Mouse (Mus musculus) midbrain, embryonic 15.5 days (tissue): Measurements from ENCODE around the gene Tm4sf5. TPM values are rescaled to one million over a fixed set of nuclear protein-coding genes. Genes with fewer than 3 reads are reported as not detected.

ENCODE experiments used
- ATAC-seq: fragments of 200-750 bp; cut with Nextera tagmentation; replicated peaks from 2 replicates; pipeline ENCODE4 v1.8.0; 2017; ENCODE audit warnings: moderate TSS enrichment
- H3K27ac ChIP-seq: fragments of 300-500 bp; sonication (generic); 2 replicates; pipeline ENCODE4 v1.5.1; 2015; ENCODE audit warnings: mild to moderate bottlenecking, inconsistent platforms
- H3K27me3 ChIP-seq: fragments of 300-500 bp; sonication (generic); replicated peaks from 2 replicates; pipeline ENCODE4 v1.6.1; 2015; ENCODE audit warnings: inconsistent platforms
- H3K36me3 ChIP-seq: fragments of 300-500 bp; sonication (generic); replicated peaks from 2 replicates; pipeline ENCODE4 v1.6.1; 2015; ENCODE audit warnings: inconsistent platforms
- H3K4me1 ChIP-seq: fragments of 300-500 bp; sonication (generic); 2 replicates; pipeline ENCODE4 v1.6.1; 2015; ENCODE audit warnings: inconsistent platforms
- H3K4me2 ChIP-seq: fragments of 300-500 bp; sonication (generic); 2 replicates; pipeline ENCODE4 v1.6.1; 2015; ENCODE audit warnings: inconsistent platforms, mild to moderate bottlenecking, moderate library complexity
- H3K4me3 ChIP-seq: fragments of 300-500 bp; sonication (generic); 2 replicates; pipeline ENCODE4 v1.5.1; 2015; ENCODE audit warnings: mild to moderate bottlenecking, inconsistent platforms
- H3K9ac ChIP-seq: fragments of 300-500 bp; sonication (generic); 2 replicates; pipeline ENCODE4 v1.6.1; 2015; ENCODE audit warnings: mild to moderate bottlenecking, inconsistent platforms
- H3K9me3 ChIP-seq: fragments of 300-500 bp; sonication (generic); 2 replicates; pipeline ENCODE4 v1.6.1; 2016; ENCODE audit warnings: inconsistent platforms
- WGBS: fragments of 180-500 bp; shearing (Covaris S2); methylation state at CpG from one replicate; pipeline ENCODE4 v1.1.7; 2015; ENCODE audit warnings: mixed read lengths; 5-methylcytosine and 5-hydroxymethylcytosine counted together
- polyA plus RNA-seq: library from polyadenylated mRNA; unstranded; fragments of >200 nt; fragmentation: Nextera tagmentation; extraction: Ambion mirVana; gene quantifications from 2 replicates; pipeline ENCODE4 v1.2.1, GENCODE M21; 2015

Tm4sf5 gene
- polyA plus RNA-seq, 1 experiment from 2014 or later: 3.8 TPM

GRCm38 (mm10) chr11:70485498-70485897 is 19.5 kb upstream of the Tm4sf5 start:
- no peak overlapping the region for H3K4me3 ChIP-seq

GRCm38 (mm10) chr11:70487816-70488215 is 17.2 kb upstream of the Tm4sf5 start:
- Histone ChIP-seq H3K9me3 (no peaks in the 10 kb centered on the region), H3K27ac (no peak overlapping the region), H3K4me3 (no peak overlapping the region), H3K27me3 (no peaks in the 10 kb centered on the region), H3K36me3 (no peaks in the 10 kb centered on the region), H3K9ac (no peak overlapping the region), H3K4me2 (no peak overlapping the region), H3K4me1 (no peaks in the 10 kb centered on the region)
- 53% methylated on average over 4 of the region's 4 CpGs for WGBS
- ATAC-seq: no peak

More at GRCm38 (mm10) chr11:70485498-70485897, 19.5 kb upstream of the Tm4sf5 start:
- no peak overlapping the region for H3K9ac ChIP-seq
- no peak for ATAC-seq
- no peaks in the 10 kb centered on the region for H3K36me3 ChIP-seq
- H3K27me3 ChIP-seq: no peaks in the 10 kb centered on the region
- no peaks in the 10 kb centered on the region for H3K9me3 ChIP-seq
- no peak overlapping the region for H3K4me2 ChIP-seq
- H3K4me1 ChIP-seq: no peaks in the 10 kb centered on the region
- WGBS: 49% methylated on average over 2 of the region's 2 CpGs
- no peak overlapping the region for H3K27ac ChIP-seq

GRCm38 (mm10) chr11:70489138-70489537 is 15.9 kb upstream of the Tm4sf5 start:
- H3K36me3 ChIP-seq: no peaks in the 10 kb centered on the region
- WGBS: 90% methylated on average over 3 of the region's 3 CpGs
- no peak for ATAC-seq
- no peak overlapping the region for H3K4me2 ChIP-seq
- H3K9me3 ChIP-seq: no peaks in the 10 kb centered on the region
- H3K27me3 ChIP-seq: no peaks in the 10 kb centered on the region
- H3K27ac ChIP-seq: no peak overlapping the region
- no peak overlapping the region for H3K4me3 ChIP-seq
- no peaks in the 10 kb centered on the region for H3K4me1 ChIP-seq
- H3K9ac ChIP-seq: no peak overlapping the region

DNA sequence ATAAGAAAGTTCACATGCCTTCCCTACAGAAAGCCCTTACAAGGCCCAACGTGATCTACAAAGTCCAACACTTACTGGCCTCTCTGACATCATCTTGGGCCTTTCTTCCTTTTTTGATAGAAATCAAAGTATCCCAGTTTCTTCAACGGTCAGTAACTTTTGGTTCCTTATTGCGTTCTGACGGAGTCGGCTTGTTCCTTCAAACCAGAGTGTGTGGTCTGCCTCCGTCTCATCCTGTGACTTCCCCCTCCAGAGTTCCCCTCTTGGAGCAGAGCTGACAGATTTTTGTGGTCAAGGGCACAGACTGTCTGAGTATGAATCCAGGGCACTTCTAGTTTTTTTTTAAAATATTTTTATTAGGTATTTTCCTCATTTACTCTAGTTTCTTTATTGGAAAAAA is 15.4 kb upstream of the Tm4sf5 start:
- H3K4me2 ChIP-seq: no peak overlapping the region
- H3K36me3 ChIP-seq: no peaks in the 10 kb centered on the region
- 84% methylated on average over 6 of the region's 6 CpGs for WGBS
- no peak for ATAC-seq
- H3K27me3 ChIP-seq: no peaks in the 10 kb centered on the region
- H3K4me3 ChIP-seq: no peak overlapping the region
- no peaks in the 10 kb centered on the region for H3K4me1 ChIP-seq
- H3K9ac ChIP-seq: no peak overlapping the region
- H3K9me3 ChIP-seq: no peaks in the 10 kb centered on the region
- H3K27ac ChIP-seq: no peak overlapping the region

GRCm38 (mm10) chr11:70499566-70500475 is 5.2 kb upstream of the Tm4sf5 start:
- H3K9ac ChIP-seq: no peak overlapping the region
- 62% methylated on average over 14 of the region's 14 CpGs for WGBS
- H3K27me3 ChIP-seq: no peaks in the 10 kb centered on the region

DNA sequence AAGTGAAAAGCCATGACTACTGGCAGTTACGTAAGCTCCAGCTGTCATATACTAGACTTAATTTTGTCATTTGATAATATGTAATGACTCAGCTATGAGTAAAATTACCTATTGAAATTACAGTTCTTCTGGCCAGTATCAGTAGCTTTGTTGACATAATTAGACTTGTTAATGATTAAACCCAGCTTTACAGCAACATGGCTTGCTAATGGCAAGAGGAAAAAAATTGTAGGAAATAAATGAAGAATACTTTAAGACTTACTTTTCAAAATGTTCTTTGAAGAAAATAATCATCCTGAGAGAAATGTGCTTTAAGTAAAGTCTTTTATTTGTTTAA is 4.6 kb upstream of the Tm4sf5 start:
- Histone ChIP-seq H3K27me3 (no peaks in the 10 kb centered on the region), H3K9ac (no peak overlapping the region), H3K4me3 (no peak overlapping the region), H3K27ac (no peak overlapping the region), H3K9me3 (no peaks in the 10 kb centered on the region), H3K4me2 (no peak overlapping the region), H3K4me1 (no peaks in the 10 kb centered on the region), H3K36me3 (no peaks in the 10 kb centered on the region)
- 96% methylated on average over 1 of the region's 1 CpGs for WGBS
- ATAC-seq: no peak

More at GRCm38 (mm10) chr11:70499566-70500475, 5.2 kb upstream of the Tm4sf5 start:
- no peaks in the 10 kb centered on the region for H3K36me3 ChIP-seq
- no peaks in the 10 kb centered on the region for H3K4me1 ChIP-seq
- no peak for ATAC-seq
- no peak overlapping the region for H3K27ac ChIP-seq
- no peak overlapping the region for H3K4me3 ChIP-seq
- no peaks in the 10 kb centered on the region for H3K9me3 ChIP-seq
- H3K4me2 ChIP-seq: no peak overlapping the region

GRCm38 (mm10) chr11:70502018-70502417 is 3.0 kb upstream of the Tm4sf5 start:
- Histone ChIP-seq H3K9ac (no peak overlapping the region), H3K4me1 (no peaks in the 10 kb centered on the region), H3K36me3 (no peaks in the 10 kb centered on the region), H3K27ac (no peak overlapping the region), H3K27me3 (no peaks in the 10 kb centered on the region), H3K9me3 (no peaks in the 10 kb centered on the region), H3K4me3 (no peak overlapping the region), H3K4me2 (no peak overlapping the region)
- no peak for ATAC-seq
- 75% methylated on average over 3 of the region's 3 CpGs for WGBS

GRCm38 (mm10) chr11:70506385-70506784 is 1.3 kb downstream of the Tm4sf5 start:
- H3K9me3 ChIP-seq: no peaks in the 10 kb centered on the region
- no peak overlapping the region for H3K27ac ChIP-seq
- H3K36me3 ChIP-seq: no peaks in the 10 kb centered on the region
- no peak overlapping the region for H3K4me3 ChIP-seq
- H3K4me1 ChIP-seq: peaks cover 9% of the 10 kb centered on the region
- whole genome bisulfite sequencing: 29% methylated on average over 4 of the region's 4 CpGs
- H3K4me2 ChIP-seq: no peak overlapping the region
- H3K9ac ChIP-seq: no peak overlapping the region
- H3K27me3 ChIP-seq: no peaks in the 10 kb centered on the region
- ATAC-seq: no peak

DNA sequence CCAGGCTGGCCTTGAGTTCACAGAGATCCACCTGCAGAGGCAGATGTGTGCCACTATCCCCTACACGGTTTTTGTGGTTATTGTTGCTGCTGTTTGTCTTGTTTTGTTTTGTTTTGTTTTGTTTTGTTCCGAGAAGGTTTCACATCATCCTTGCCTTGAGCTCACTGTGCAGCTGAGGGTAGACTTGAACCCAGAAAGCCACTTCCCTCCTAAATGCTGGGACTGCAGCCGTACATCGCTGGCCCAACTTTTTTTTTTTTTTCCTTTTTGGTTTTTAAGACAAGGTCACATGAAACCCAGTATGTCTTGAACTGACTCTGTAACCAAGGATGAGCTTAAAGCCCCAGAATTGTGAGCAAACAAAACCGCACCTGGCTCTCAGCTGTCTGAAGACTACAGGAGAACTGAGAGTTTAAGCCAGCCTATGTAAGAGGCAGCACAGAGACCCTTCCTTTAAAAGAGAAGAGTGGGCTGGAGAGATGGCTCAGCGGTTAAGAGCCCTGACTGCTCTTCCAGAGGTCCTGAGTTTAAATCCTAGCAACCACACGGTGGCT is 2.0 kb downstream of the Tm4sf5 start:
- peaks cover 9% of the 10 kb centered on the region for H3K4me1 ChIP-seq
- 74% methylated on average over 7 of the region's 7 CpGs for WGBS
- H3K27me3 ChIP-seq: no peaks in the 10 kb centered on the region
- ATAC-seq: no peak
- no peak overlapping the region for H3K9ac ChIP-seq
- no peak overlapping the region for H3K27ac ChIP-seq
- no peaks in the 10 kb centered on the region for H3K9me3 ChIP-seq
- no peak overlapping the region for H3K4me3 ChIP-seq
- H3K36me3 ChIP-seq: no peaks in the 10 kb centered on the region
- H3K4me2 ChIP-seq: no peak overlapping the region

GRCm38 (mm10) chr11:70509753-70510564 is 4.9 kb downstream of the Tm4sf5 start:
- Histone ChIP-seq H3K36me3 (no peaks in the 10 kb centered on the region), H3K9me3 (no peaks in the 10 kb centered on the region), H3K4me3 (peak overlapping the region; percentile 27), H3K27me3 (no peaks in the 10 kb centered on the region), H3K4me2 (peak overlapping the region; percentile 49), H3K4me1 (peaks cover 9% of the 10 kb centered on the region), H3K27ac (no peak overlapping the region), H3K9ac (no peak overlapping the region)
- WGBS: 8% methylated on average over 19 of the region's 19 CpGs
- ATAC-seq: peak; percentile 76

GRCm38 (mm10) chr11:70511242-70511641 is 6.2 kb downstream of the Tm4sf5 start:
- ATAC-seq: no peak
- H3K9me3 ChIP-seq: no peaks in the 10 kb centered on the region
- WGBS: 75% methylated on average over 2 of the region's 2 CpGs

DNA sequence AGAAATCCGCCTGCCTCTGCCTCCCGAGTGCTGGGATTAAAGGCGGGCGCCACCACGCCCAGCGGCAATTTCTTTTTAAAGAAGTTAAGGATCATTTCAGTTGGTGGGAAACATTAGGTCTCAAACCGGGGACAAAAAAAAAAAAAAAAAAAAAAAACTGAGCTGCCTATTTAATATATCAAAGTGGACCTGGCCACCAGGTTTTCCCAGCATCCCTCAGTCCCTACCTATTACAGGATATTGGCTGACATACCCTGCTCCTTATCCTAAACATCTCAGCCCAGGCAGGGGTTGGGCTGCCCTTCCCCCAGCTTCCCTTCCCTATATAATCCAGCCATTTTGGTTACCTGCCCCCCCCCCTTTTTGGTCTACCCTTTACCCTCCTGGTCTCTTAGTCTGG is 6.8 kb downstream of the Tm4sf5 start:
- WGBS: 87% methylated on average over 7 of the region's 7 CpGs
- no peak for ATAC-seq
- H3K9me3 ChIP-seq: no peaks in the 10 kb centered on the region
- no peak overlapping the region for H3K27ac ChIP-seq
- peaks cover 9% of the 10 kb centered on the region for H3K4me1 ChIP-seq
- no peaks in the 10 kb centered on the region for H3K36me3 ChIP-seq
- no peak overlapping the region for H3K9ac ChIP-seq
- H3K27me3 ChIP-seq: no peaks in the 10 kb centered on the region
- no peak overlapping the region for H3K4me2 ChIP-seq
- H3K4me3 ChIP-seq: no peak overlapping the region

More at GRCm38 (mm10) chr11:70511242-70511641, 6.2 kb downstream of the Tm4sf5 start:
- H3K4me2 ChIP-seq: no peak overlapping the region
- H3K4me1 ChIP-seq: peaks cover 9% of the 10 kb centered on the region
- H3K36me3 ChIP-seq: no peaks in the 10 kb centered on the region
- H3K27me3 ChIP-seq: no peaks in the 10 kb centered on the region
- H3K9ac ChIP-seq: no peak overlapping the region
- no peak overlapping the region for H3K27ac ChIP-seq
- no peak overlapping the region for H3K4me3 ChIP-seq
